Mouse (Mus musculus) bone marrow macrophage, adult 2 months (primary cell): ENCODE measurements around the gene Dnajc11.

Experiments used
- CTCF ChIP-seq: IDR thresholded peaks from 2 replicates; pipeline ENCODE4 v1.5.1; 2012; ENCODE audit warnings: low read depth, mild to moderate bottlenecking, low read length, moderate library complexity
- POLR2A ChIP-seq: IDR thresholded peaks from 2 replicates; pipeline ENCODE4 v1.6.1; 2012; ENCODE audit warnings: mild to moderate bottlenecking, low read depth, low read length, borderline replicate concordance

GRCm38 (mm10) chr4:151938089-151938488 is 4.6 kb downstream of the Dnajc11 start:
- TF ChIP-seq CTCF (no peak), POLR2A (no peak)
